ENCODE assay signal across 8 mouse cellular contexts in the genomic region with DNA sequence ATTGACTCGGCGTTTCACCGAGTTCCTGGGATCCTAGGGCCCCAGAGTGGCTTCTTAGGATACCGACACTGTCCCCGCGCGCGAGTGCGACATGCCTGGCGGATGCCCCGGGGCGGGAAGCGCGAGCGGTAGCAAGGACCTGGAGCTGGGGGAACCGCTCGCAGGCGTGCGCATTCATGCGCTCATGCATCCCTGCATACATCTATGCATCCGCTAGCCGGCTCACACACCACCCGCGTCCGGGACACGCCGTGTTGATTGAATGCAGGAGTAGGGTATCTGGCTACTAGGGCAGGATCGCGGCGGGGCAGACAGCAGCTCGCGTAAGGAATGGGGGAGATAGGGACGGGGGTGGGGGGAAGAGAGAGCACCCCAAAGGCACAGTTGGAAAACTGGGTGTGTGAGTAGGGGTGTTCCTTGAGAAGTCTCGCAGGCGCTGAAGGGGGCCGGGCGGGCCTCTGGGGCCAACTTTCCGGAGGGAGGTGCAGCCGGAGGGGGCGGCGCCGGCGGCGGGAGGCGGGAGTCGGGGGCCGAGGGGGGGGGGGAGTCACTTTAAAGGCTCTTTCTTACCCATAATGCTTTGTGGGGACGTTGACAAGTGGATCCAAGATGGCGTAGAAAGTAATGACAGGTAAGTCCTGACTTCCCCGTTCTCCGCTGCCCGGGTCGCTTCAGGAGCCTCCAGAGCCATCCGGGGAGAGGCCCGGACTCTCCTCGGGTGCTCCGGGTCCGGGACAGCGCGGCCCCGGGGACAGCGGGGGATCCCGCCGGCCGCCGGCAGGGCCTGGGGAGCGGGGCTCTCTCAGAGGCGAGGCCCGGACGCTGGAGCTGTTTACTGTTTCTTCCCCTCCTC. TPM values are rescaled to one million over a fixed set of nuclear protein-coding genes. Genes with fewer than 3 reads are reported as not detected.
A peak's percentile ranks its signal among the peaks of the same experiment; 100 is the strongest.
DNase-seq lines count a peak whose midpoint lies in the region; ATAC-seq and TF ChIP-seq lines count a peak whose summit lies in the region.

A gene (plus strand): TSS at position 580 of the 853 bp plus-strand sequence.

- peak within 1 kb of the TSS; percentile 41; the same call in 1 of the 2 replicates for H3K27ac ChIP-seq in cerebellum, adult 2 months (ENCODE audit: insufficient read depth, low read length)
- peak within 1 kb of the TSS; percentile 72 for H3K27ac ChIP-seq in forebrain, postnatal 0 days (ENCODE audit: low read depth, low read length)

- H3K36me3 ChIP-seq in forebrain, postnatal 0 days (ENCODE audit: insufficient read depth) = peaks cover 10% of the 10 kb centered on the region; the same call in 1 of the 2 replicates

- no peaks in the 10 kb centered on the region for H3K4me1 ChIP-seq in cerebellum, adult 2 months (ENCODE audit: control insufficient read depth, insufficient read depth, low read length)
- peaks cover 10% of the 10 kb centered on the region for H3K4me1 ChIP-seq in forebrain, postnatal 0 days (ENCODE audit: insufficient read depth)

- 2% methylated on average over 69 of the region's 70 CpGs for WGBS in cerebellum, adult 2 months
- 1% methylated on average over 59 of the region's 70 CpGs for WGBS in forebrain, postnatal 0 days

- peak within 1 kb of the TSS; percentile 73 for H3K4me3 ChIP-seq in cerebellum, adult 2 months (replicated peaks; ENCODE audit: insufficient read depth, low read depth, low read length)
- H3K4me3 ChIP-seq in forebrain, postnatal 0 days (ENCODE audit: low read depth, low read length) = peak within 1 kb of the TSS; percentile 82

- peak within 1 kb of the TSS; percentile 99 for H3K4me2 ChIP-seq in forebrain, postnatal 0 days (ENCODE audit: low read depth)

- peak; percentile 32; the same call in 1 of the 2 replicates for TF ChIP-seq POLR2A in cerebellum, adult 2 months (IDR thresholded peaks at IDR 0.05; ENCODE audit: borderline replicate concordance, insufficient read depth, low read length)

- TF ChIP-seq CTCF in cerebellum, adult 2 months (IDR thresholded peaks at IDR 0.05; ENCODE audit: borderline replicate concordance, insufficient read depth, low read depth, low read length) = no peak
- peak; percentile 48 for TF ChIP-seq CTCF in forebrain, postnatal 0 days (IDR thresholded peaks at IDR 0.05; ENCODE audit: low read depth)

- H3K9me3 ChIP-seq in forebrain, postnatal 0 days (ENCODE audit: low read length) = no peaks in the 10 kb centered on the region

- peak; percentile 87 for DNase-seq in NIH3T3 (ENCODE audit: low read depth)
- DNase-seq in cerebellum, adult 2 months = peak; percentile 63 to 68
- peak; percentile 75 for DNase-seq in forebrain, postnatal 0 days
- DNase-seq in heart, postnatal 4 days = peak; percentile 75
- peak; percentile 20 for DNase-seq in layer of hippocampus, adult 9-11 months
- peak; percentile 73 for DNase-seq in lung, postnatal 14 days
- peak; percentile 75 for DNase-seq in ovary, postnatal 36 days (ENCODE audit: low spot score)
- peak; percentile 91 for DNase-seq in thymus, postnatal 14 days

- H3K27me3 ChIP-seq in cerebellum, adult 2 months (ENCODE audit: control insufficient read depth, insufficient read depth, low read length) = no peaks in the 10 kb centered on the region; the same call in 1 of the 2 replicates
- H3K27me3 ChIP-seq in forebrain, postnatal 0 days (ENCODE audit: insufficient read depth, low read length) = no peaks in the 10 kb centered on the region

- peak within 1 kb of the TSS; percentile 92 for H3K9ac ChIP-seq in forebrain, postnatal 0 days

- peak; percentile 83 for ATAC-seq in forebrain, postnatal 0 days

RNA-seq across cellular contexts. Expression of the gene that starts here (rescaled TPM):
- 16.3 and 18.5 TPM in 2 replicates for polyA plus RNA-seq in cerebellum, adult 2 months (2012; rRNA removed)
- total RNA-seq in forebrain, postnatal 0 days (2014; rRNA removed) = 10.6 and 13.6 TPM in 2 replicates
- polyA plus RNA-seq in forebrain, postnatal 0 days (2015; fragmentation: Nextera tagmentation; extraction: Ambion mirVana) = 4.0 and 8.1 TPM in 2 replicates
- 10 to 100 TPM; 26.0 to 27.4 TPM for total RNA-seq in heart, postnatal 4 days (2021)

Comparison
In these comparisons a context has a peak if more than half of its experiments do, and no peak if none do; other contexts are left out.
1. Peak in every context shown above with its lines: DNase-seq, ATAC-seq, H3K4me3 ChIP-seq and H3K27ac ChIP-seq.
2. DNase-seq: peak in every context shown above with its lines; median percentile 91 in thymus, postnatal 14 days; 87 in NIH3T3; 75 in forebrain, postnatal 0 days; 75 in heart, postnatal 4 days; 75 in ovary, postnatal 36 days; 73 in lung, postnatal 14 days; 66 in cerebellum, adult 2 months; 20 in layer of hippocampus, adult 9-11 months.